Mouse (Mus musculus) forebrain, embryonic 15.5 days (tissue): ENCODE results near the gene Chrnd. TPM values are rescaled to one million over a fixed set of nuclear protein-coding genes. Genes with fewer than 3 reads are reported as not detected.
A peak's percentile ranks its signal among the peaks of the same experiment; 100 is the strongest.

Experiments
- ATAC-seq: fragments of 200-750 bp; cut with Nextera tagmentation; replicated peaks from 2 replicates; pipeline ENCODE4 v1.8.0; 2017; ENCODE audit warnings: mild to moderate bottlenecking, moderate TSS enrichment, moderate library complexity
- H3K27ac ChIP-seq: fragments of 300-500 bp; sonication (generic); replicated peaks from 2 replicates; pipeline ENCODE4 v1.5.1; 2015; ENCODE audit warnings: mild to moderate bottlenecking, inconsistent platforms
- H3K27me3 ChIP-seq: fragments of 300-500 bp; sonication (generic); 2 replicates; pipeline ENCODE4 v1.6.1; 2015; ENCODE audit warnings: inconsistent platforms
- H3K36me3 ChIP-seq: fragments of 300-500 bp; sonication (generic); 2 replicates; pipeline ENCODE4 v1.6.1; 2015; ENCODE audit warnings: mild to moderate bottlenecking, inconsistent platforms
- H3K4me1 ChIP-seq: fragments of 300-500 bp; sonication (generic); 2 replicates; pipeline ENCODE4 v1.6.1; 2015; ENCODE audit warnings: inconsistent platforms
- H3K4me2 ChIP-seq: fragments of 300-500 bp; sonication (generic); replicated peaks from 2 replicates; pipeline ENCODE4 v1.6.1; 2015; ENCODE audit warnings: mild to moderate bottlenecking, inconsistent platforms
- H3K4me3 ChIP-seq: fragments of 300-500 bp; sonication (generic); 2 replicates; pipeline ENCODE4 v1.5.1; 2015; ENCODE audit warnings: mild to moderate bottlenecking, inconsistent platforms
- H3K9ac ChIP-seq: fragments of 300-500 bp; sonication (generic); replicated peaks from 2 replicates; pipeline ENCODE4 v1.6.1; 2015; ENCODE audit warnings: mild to moderate bottlenecking, inconsistent platforms
- H3K9me3 ChIP-seq: fragments of 300-500 bp; sonication (generic); 2 replicates; pipeline ENCODE4 v1.6.1; 2016; ENCODE audit warnings: inconsistent platforms
- WGBS: fragments of 180-500 bp; shearing (Covaris S2); methylation state at CpG from one replicate; pipeline ENCODE4 v1.1.7; 2015; ENCODE audit warnings: mixed read lengths; 5-methylcytosine and 5-hydroxymethylcytosine counted together
- polyA plus RNA-seq: library from polyadenylated mRNA; unstranded; fragments of >200 nt; fragmentation: Nextera tagmentation; extraction: Ambion mirVana; gene quantifications from 2 replicates; pipeline ENCODE4 v1.2.1, GENCODE M21; 2015

Chrnd gene
- polyA plus RNA-seq, 1 experiment from 2014 or later: not detected

DNA sequence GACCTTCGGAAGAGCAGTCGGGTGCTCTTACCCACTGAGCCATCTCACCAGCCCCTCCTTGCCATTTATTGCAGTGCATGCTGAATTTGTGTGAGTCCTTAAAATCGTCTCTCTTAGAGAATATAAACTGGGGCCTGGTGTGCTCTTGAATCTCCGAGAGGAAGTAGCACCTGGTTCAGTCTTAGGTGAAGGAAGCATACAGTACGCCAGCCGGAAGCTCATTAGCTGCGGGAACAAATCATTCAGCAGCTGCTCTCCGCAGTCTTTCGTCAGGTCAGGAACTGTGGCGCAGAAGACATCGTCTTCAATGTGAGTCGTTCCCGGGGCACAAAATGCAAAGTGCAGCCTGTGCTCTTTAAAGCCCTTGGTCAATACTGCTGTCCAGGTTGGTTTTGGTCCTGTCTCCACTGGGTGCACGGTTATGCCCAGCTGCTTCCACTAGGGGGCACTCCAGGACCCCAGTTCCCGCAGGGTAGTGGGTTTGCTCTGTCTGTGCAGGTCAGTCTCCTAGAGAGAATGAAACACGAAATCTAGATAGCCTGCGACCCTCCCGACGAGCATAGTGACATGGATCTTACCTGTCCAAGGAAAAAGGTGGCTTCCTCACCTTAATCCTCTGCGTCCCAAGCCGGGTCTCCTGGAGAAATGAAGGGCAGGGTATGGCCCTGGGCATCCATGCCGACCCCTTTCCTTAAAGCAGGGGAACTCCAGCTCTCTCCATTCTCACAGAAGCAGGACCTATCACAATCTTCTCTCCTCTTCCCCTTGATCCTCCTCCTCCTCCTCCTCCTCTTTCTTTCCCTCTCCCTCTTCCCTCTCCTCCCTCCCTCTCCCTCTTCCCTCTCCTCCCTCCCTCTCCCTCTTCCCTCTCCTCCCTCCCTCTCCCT lies 55.8 kb downstream of the Chrnd start:
- H3K9me3 ChIP-seq: no peaks in the 10 kb centered on the region
- peak overlapping the region; percentile 23; the same call in 1 of the 2 replicates for H3K4me2 ChIP-seq
- ATAC-seq: peak; percentile 88
- no peak overlapping the region for H3K27ac ChIP-seq
- H3K9ac ChIP-seq: no peak overlapping the region
- WGBS: 24% methylated on average over 22 of the region's 22 CpGs
- H3K36me3 ChIP-seq: no peaks in the 10 kb centered on the region
- no peaks in the 10 kb centered on the region for H3K27me3 ChIP-seq
- no peaks in the 10 kb centered on the region for H3K4me1 ChIP-seq
- H3K4me3 ChIP-seq: no peak overlapping the region

Other genes starting within 250 kb of the Chrnd start
- gene Alppl2, start 100.7 kb upstream of the Chrnd start, polyA plus RNA-seq: not detected in 2 replicates
- gene Alpi, start 89.0 kb upstream of the Chrnd start, polyA plus RNA-seq: not detected in 2 replicates
- not detected in 2 replicates for gene Akp3, start 65.6 kb upstream of the Chrnd start, polyA plus RNA-seq
- gene Ecel1, start 34.1 kb upstream of the Chrnd start, polyA plus RNA-seq: 19.4 and 21.1 TPM in 2 replicates
- gene Prss56, start 7.3 kb upstream of the Chrnd start, polyA plus RNA-seq: 0.92 and 1.2 TPM in 2 replicates
- gene Chrng, start 14.1 kb downstream of the Chrnd start, polyA plus RNA-seq: not detected in 2 replicates
- gene Eif4e2, start 23.3 kb downstream of the Chrnd start, polyA plus RNA-seq: 93.5 and 98.5 TPM in 2 replicates
- 0.89 and 0.90 TPM in 2 replicates for gene Efhd1, start 73.8 kb downstream of the Chrnd start, polyA plus RNA-seq
- 69.3 and 71.3 TPM in 2 replicates for gene Gigyf2, start 136.4 kb downstream of the Chrnd start, polyA plus RNA-seq
- 6.0 and 11.8 TPM in 2 replicates for gene Kcnj13, start 204.1 kb downstream of the Chrnd start, polyA plus RNA-seq